Mouse (Mus musculus) G1E (cell line): ENCODE measurements around the gene P2ry2.

Experiments
- CTCF ChIP-seq: IDR thresholded peaks from 2 replicates; pipeline ENCODE4 v1.5.1; 2012; ENCODE audit warnings: low read depth, low read length, inconsistent platforms, mixed read lengths
- GATA1 ChIP-seq: IDR thresholded peaks from 2 replicates; pipeline ENCODE4 v1.6.1; 2012; ENCODE audit warnings: borderline replicate concordance, low read length, inconsistent platforms, mixed read lengths
- GATA2 ChIP-seq: IDR thresholded peaks from 2 replicates; pipeline ENCODE4 v1.6.1; 2012; ENCODE audit warnings: low read depth, low read length, inconsistent platforms, borderline replicate concordance
- POLR2AphosphoS5 ChIP-seq: IDR thresholded peaks from 2 replicates; pipeline ENCODE4 v1.6.1; 2012; ENCODE audit warnings: low read depth, low read length, inconsistent platforms; ENCODE audit not compliant: insufficient replicate concordance
- TAL1 ChIP-seq: conservative IDR thresholded peaks from 2 replicates; pipeline ENCODE4 v1.6.1; 2012; ENCODE audit warnings: low read depth, low read length, inconsistent platforms, mixed read lengths

- no peak for TF ChIP-seq CTCF
- no peak for TF ChIP-seq GATA2
- no peak for TF ChIP-seq TAL1
- TF ChIP-seq GATA1: no peak
- no peak for TF ChIP-seq POLR2AphosphoS5
Measured at GRCm38 (mm10) chr7:100978171-100978570, 34.5 kb downstream of the P2ry2 start.
